Mouse (Mus musculus) myocyte (in vitro differentiated cells): ENCODE results near the gene Dnajc1.

Experiments
- CEBPB ChIP-seq: IDR thresholded peaks from 2 replicates; pipeline ENCODE4 v1.6.1; 2011; ENCODE audit warnings: mild to moderate bottlenecking, moderate library complexity; ENCODE audit not compliant: poor library complexity, insufficient read depth, severe bottlenecking
- E2F4 ChIP-seq: IDR thresholded peaks from one replicate; pipeline ENCODE4 v1.6.1; 2011; ENCODE audit warnings: mild to moderate bottlenecking, control low read depth, moderate library complexity; ENCODE audit not compliant: insufficient read depth
- MYOG ChIP-seq, 3 experiments: IDR thresholded peaks; one replicate each; pipeline ENCODE4 v1.6.1; 2011; ENCODE audit warnings: control low read depth in 2 of 3, low read depth in 2 of 3, mild to moderate bottlenecking in 2 of 3; ENCODE audit not compliant: insufficient read length in 2 of 3, control insufficient read depth in 1 of 3, insufficient read depth in 1 of 3
- POLR2A ChIP-seq: IDR thresholded peaks from one replicate; pipeline ENCODE4 v1.6.1; 2011; ENCODE audit warnings: low read depth, mild to moderate bottlenecking, control low read depth, moderate library complexity; ENCODE audit not compliant: insufficient read length
- USF1 ChIP-seq: IDR thresholded peaks from one replicate; pipeline ENCODE4 v1.6.1; 2011; ENCODE audit warnings: low read depth, mild to moderate bottlenecking, control low read depth, moderate library complexity

DNA sequence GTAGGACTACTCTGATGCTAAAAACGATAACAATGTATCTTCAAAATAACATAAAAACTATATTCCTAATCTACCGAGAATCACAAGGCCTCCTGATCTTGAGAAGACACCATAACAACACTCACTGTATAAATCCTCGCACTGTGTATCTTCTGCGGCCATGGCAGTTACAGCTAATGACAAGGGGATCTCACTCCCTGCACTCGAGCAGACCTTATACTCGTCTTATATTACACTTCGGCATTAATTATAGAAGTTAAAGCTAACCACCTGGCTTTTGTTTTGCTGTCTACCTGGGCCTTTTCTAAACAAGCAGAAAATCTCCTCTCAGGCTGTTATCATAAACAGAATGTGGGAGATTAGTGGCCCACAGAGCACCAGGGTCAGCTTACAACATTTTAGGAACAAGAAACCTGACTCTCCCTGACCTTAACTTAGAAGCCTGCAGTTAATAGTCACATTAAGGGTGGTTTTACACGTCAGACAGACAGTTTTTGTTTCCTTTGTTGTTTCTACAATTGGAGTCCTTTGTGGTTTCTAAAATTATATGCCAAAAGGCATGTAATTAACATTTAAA, 164.1 kb downstream of the Dnajc1 start:
- TF ChIP-seq POLR2A (no peak), E2F4 (no peak), USF1 (no peak), MYOG (IDR thresholded peaks at IDR 0.05; ENCODE audit: control insufficient read depth in 1 of 3, insufficient read depth in 1 of 3, insufficient read length in 2 of 3, low read depth in 2 of 3) (no peak), CEBPB (no peak)
